Mouse (Mus musculus) kidney, postnatal 0 days (tissue): ENCODE measurements around the gene Gm42372. TPM values are rescaled to one million over a fixed set of nuclear protein-coding genes. Genes with fewer than 3 reads are reported as not detected.
"Not testable (repeated sequence)": the region's sequence is repeated elsewhere in the genome, so short reads cannot be mapped to it uniquely, and the experiment has no call there.

Experiments used
- ATAC-seq: fragments of 200-750 bp; cut with Nextera tagmentation; replicated peaks from 2 replicates; pipeline ENCODE4 v1.8.0; 2017; ENCODE audit warnings: low read depth, moderate number of reproducible peaks, moderate TSS enrichment, moderate library complexity; ENCODE audit not compliant: low FRiP score
- DNase-seq: peaks from one replicate; pipeline ENCODE4 v3.0.0-alpha.2; 2016; ENCODE audit warnings: low spot score
- H3K27ac ChIP-seq: fragments of 300-500 bp; sonication (generic); 2 replicates; pipeline ENCODE4 v1.5.1; 2014; ENCODE audit warnings: mild to moderate bottlenecking
- H3K27me3 ChIP-seq: fragments of 300-500 bp; sonication (generic); 2 replicates; pipeline ENCODE4 v1.6.1; 2014; ENCODE audit warnings: low read length, mixed read lengths; ENCODE audit not compliant: insufficient read depth
- H3K36me3 ChIP-seq: fragments of 300-500 bp; sonication (generic); 2 replicates; pipeline ENCODE4 v1.6.1; 2014; ENCODE audit warnings: low read length, mixed read lengths; ENCODE audit not compliant: insufficient read depth
- H3K4me1 ChIP-seq: fragments of 300-500 bp; sonication (generic); replicated peaks from 2 replicates; pipeline ENCODE4 v1.6.1; 2014; ENCODE audit warnings: antibody characterized with exemption, low read length, mixed read lengths; ENCODE audit not compliant: insufficient read depth
- H3K4me2 ChIP-seq: fragments of 300-500 bp; sonication (generic); 2 replicates; pipeline ENCODE4 v1.6.1; 2014; ENCODE audit warnings: mild to moderate bottlenecking, low read length, moderate library complexity, mixed read lengths
- H3K4me3 ChIP-seq: fragments of 300-500 bp; sonication (generic); replicated peaks from 2 replicates; pipeline ENCODE4 v1.5.1; 2014; ENCODE audit warnings: low read depth, low read length
- H3K9ac ChIP-seq: fragments of 300-500 bp; sonication (generic); 2 replicates; pipeline ENCODE4 v1.6.1; 2014; ENCODE audit warnings: low read depth, low read length
- H3K9me3 ChIP-seq: fragments of 300-500 bp; sonication (generic); replicated peaks from 2 replicates; pipeline ENCODE4 v1.6.1; 2016; ENCODE audit warnings: low read length, inconsistent platforms, mixed read lengths
- CTCF ChIP-seq: IDR thresholded peaks from 2 replicates; pipeline ENCODE4 v1.5.1; 2016; ENCODE audit warnings: antibody characterized with exemption, low read depth, mild to moderate bottlenecking, moderate library complexity
- WGBS: fragments of 180-500 bp; shearing (Covaris S2); extraction: QIAGEN DNeasy Blood & Tissue Kit; methylation state at CpG from one replicate; pipeline ENCODE4 v1.1.7; 2014; 5-methylcytosine and 5-hydroxymethylcytosine counted together
- polyA plus RNA-seq: library from polyadenylated mRNA; unstranded; fragments of >200 nt; fragmentation: Nextera tagmentation; extraction: Ambion mirVana; gene quantifications from 2 replicates; pipeline ENCODE4 v1.2.1, GENCODE M21; 2015

The Gm42372 gene
- polyA plus RNA-seq, 1 experiment from 2014 or later = 0.09 TPM

- Histone ChIP-seq H3K36me3 (no peaks in the 10 kb centered on the region), H3K9me3 (no peaks in the 10 kb centered on the region), H3K27me3 (peaks cover 28% of the 10 kb centered on the region), H3K9ac (peak overlapping the region; percentile 35; the same call in 1 of the 2 replicates), H3K27ac (no peak overlapping the region), H3K4me1 (peaks cover 30% of the 10 kb centered on the region), H3K4me2 (peak overlapping the region; percentile 51), H3K4me3 (peak overlapping the region; percentile 12; the same call in 1 of the 2 replicates)
- ATAC-seq = peak; percentile 35; the same call in 1 of the 2 replicates
- TF ChIP-seq CTCF = peak; percentile 93
- WGBS = 12% methylated on average over 29 of the region's 29 CpGs
- DNase-seq = peak; percentile 79
These were observed 32.7 kb upstream of the Gm42372 start for GRCm38 (mm10) chr7:16949908-16950841.

GRCm38 (mm10) chr7:16950861-16951635 is 31.8 kb upstream of the Gm42372 start:
- Histone ChIP-seq H3K4me2 (peak overlapping the region; percentile 27; the same call in 1 of the 2 replicates), H3K9me3 (no peaks in the 10 kb centered on the region), H3K9ac (no peak overlapping the region), H3K27me3 (peaks cover 19% of the 10 kb centered on the region), H3K27ac (no peak overlapping the region), H3K4me3 (no peak overlapping the region), H3K4me1 (peaks cover 22% of the 10 kb centered on the region), H3K36me3 (no peaks in the 10 kb centered on the region)
- peak; percentile 84 for TF ChIP-seq CTCF
- 25% methylated on average over 18 of the region's 18 CpGs for WGBS
- peak; percentile 84 for ATAC-seq
- peak; percentile 93 for DNase-seq

GRCm38 (mm10) chr7:16953776-16954175 is 29.1 kb upstream of the Gm42372 start:
- not testable (repeated sequence) for ATAC-seq, H3K4me3 ChIP-seq, H3K9ac ChIP-seq, H3K4me1 ChIP-seq, H3K9me3 ChIP-seq, DNase-seq, H3K36me3 ChIP-seq, H3K27me3 ChIP-seq, H3K4me2 ChIP-seq, H3K27ac ChIP-seq
- 63% methylated on average over 2 of the region's 2 CpGs for WGBS

- no peak for ATAC-seq
- no peak for TF ChIP-seq CTCF
- 86% methylated on average over 4 of the region's 4 CpGs for WGBS
These were observed 27.2 kb upstream of the Gm42372 start for GRCm38 (mm10) chr7:16955712-16956111.

GRCm38 (mm10) chr7:16956410-16957265 is 26.2 kb upstream of the Gm42372 start:
- Histone ChIP-seq H3K36me3 (no peaks in the 10 kb centered on the region), H3K9ac (no peak overlapping the region), H3K9me3 (no peaks in the 10 kb centered on the region), H3K4me3 (no peak overlapping the region), H3K27ac (no peak overlapping the region), H3K4me2 (no peak overlapping the region), H3K4me1 (no peaks in the 10 kb centered on the region), H3K27me3 (no peaks in the 10 kb centered on the region)
- no peak for TF ChIP-seq CTCF
- no peak for ATAC-seq
- 56% methylated on average over 15 of the region's 15 CpGs for WGBS
- no peak for DNase-seq

More at GRCm38 (mm10) chr7:16955712-16956111, 27.2 kb upstream of the Gm42372 start:
- Histone ChIP-seq H3K27me3 (no peaks in the 10 kb centered on the region), H3K4me2 (no peak overlapping the region), H3K27ac (no peak overlapping the region), H3K9ac (no peak overlapping the region), H3K4me1 (no peaks in the 10 kb centered on the region), H3K36me3 (no peaks in the 10 kb centered on the region), H3K9me3 (no peaks in the 10 kb centered on the region), H3K4me3 (no peak overlapping the region)
- no peak for DNase-seq
